Mouse (Mus musculus) C2C12 (cell line): ENCODE results near the gene Agfg2.

Experiments
- CEBPB ChIP-seq: IDR thresholded peaks from one replicate; pipeline ENCODE4 v1.6.1; 2011; ENCODE audit warnings: low read depth, mild to moderate bottlenecking, control low read depth, moderate library complexity
- CTCF ChIP-seq: IDR thresholded peaks from one replicate; pipeline ENCODE4 v1.5.1; 2011; ENCODE audit not compliant: control insufficient read depth, insufficient read depth, insufficient read length
- FOSL1 ChIP-seq: IDR thresholded peaks from one replicate; pipeline ENCODE4 v1.8.0; 2011; ENCODE audit warnings: mild to moderate bottlenecking, low read length; ENCODE audit not compliant: poor library complexity, insufficient read depth, severe bottlenecking
- MAX ChIP-seq: IDR thresholded peaks from one replicate; pipeline ENCODE4 v1.6.1; 2011; ENCODE audit warnings: mild to moderate bottlenecking, control low read depth
- MYOD1 ChIP-seq: IDR thresholded peaks from one replicate; pipeline ENCODE4 v1.6.1; 2011; ENCODE audit warnings: low read depth; ENCODE audit not compliant: control insufficient read depth, insufficient read length
- MYOG ChIP-seq: IDR thresholded peaks from one replicate; pipeline ENCODE4 v1.6.1; 2011; ENCODE audit not compliant: control insufficient read depth, insufficient read length; ENCODE audit errors: extremely low read depth
- USF1 ChIP-seq: IDR thresholded peaks from one replicate; pipeline ENCODE4 v1.6.1; 2011; ENCODE audit warnings: low read depth, mild to moderate bottlenecking, control low read depth, moderate library complexity

- TF ChIP-seq CTCF: no peak
- no peak for TF ChIP-seq MAX
- TF ChIP-seq FOSL1: no peak
- TF ChIP-seq CEBPB: no peak
- no peak for TF ChIP-seq MYOD1
- TF ChIP-seq USF1: no peak
- no peak for TF ChIP-seq MYOG
Observed at GRCm38 (mm10) chr5:137611245-137611602, 73.3 kb downstream of the Agfg2 start.
